Mouse (Mus musculus) frontal cortex, postnatal 10 days (tissue): Measurements from ENCODE around the gene Nptx1.

Experiments
- DNase-seq, 2 experiments: peaks; one replicate each; pipeline ENCODE4 v3.0.0; 2022; ENCODE audit warnings: low spot score in 2 of 2, mixed read lengths in 1 of 2

The Nptx1 gene

DNA sequence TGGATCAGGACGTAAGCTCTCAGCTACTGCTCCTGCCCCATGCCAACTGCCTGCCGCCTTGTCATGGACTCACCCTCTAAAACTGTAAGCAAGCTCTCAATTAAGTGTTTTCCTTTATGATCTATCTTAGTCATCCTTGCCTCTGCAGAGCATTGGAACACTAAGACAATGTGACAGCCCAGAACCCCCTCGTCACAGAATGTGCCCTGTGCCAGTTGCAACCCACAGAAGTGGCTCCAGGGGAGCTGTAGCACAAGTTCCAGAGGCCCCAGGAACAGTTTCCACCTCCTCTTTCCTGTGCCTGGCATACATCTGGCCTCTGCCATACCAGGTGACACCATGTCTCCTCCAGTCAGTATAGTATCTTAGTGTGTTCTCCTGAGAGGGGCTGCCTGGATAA lies 24.2 kb downstream of the Nptx1 start:
- no peak for DNase-seq

- no peak for DNase-seq
Observed at GRCm38 (mm10) chr11:119522779-119523178, 24.8 kb downstream of the Nptx1 start.

GRCm38 (mm10) chr11:119521920-119522710 lies 25.4 kb downstream of the Nptx1 start:
- no peak for DNase-seq

DNA sequence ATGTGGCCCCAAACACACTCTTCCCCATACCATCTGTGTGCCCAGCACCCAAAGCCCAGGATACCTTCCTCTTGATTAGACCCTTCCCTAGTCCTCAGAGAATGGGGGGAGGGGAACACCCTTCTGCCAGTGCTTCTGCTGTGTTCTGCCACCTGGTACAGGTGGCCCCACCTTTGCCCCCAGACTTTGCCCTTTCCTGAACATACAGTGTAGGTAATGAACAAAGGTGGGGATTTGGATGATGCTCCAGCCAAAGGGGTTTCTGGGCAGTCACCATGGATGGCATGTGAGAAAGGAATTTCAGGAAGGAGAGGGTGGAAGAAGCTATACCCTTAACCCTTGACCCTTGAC lies 26.9 kb downstream of the Nptx1 start:
- no peak for DNase-seq

GRCm38 (mm10) chr11:119520005-119520712 lies 27.4 kb downstream of the Nptx1 start:
- no peak for DNase-seq

DNA sequence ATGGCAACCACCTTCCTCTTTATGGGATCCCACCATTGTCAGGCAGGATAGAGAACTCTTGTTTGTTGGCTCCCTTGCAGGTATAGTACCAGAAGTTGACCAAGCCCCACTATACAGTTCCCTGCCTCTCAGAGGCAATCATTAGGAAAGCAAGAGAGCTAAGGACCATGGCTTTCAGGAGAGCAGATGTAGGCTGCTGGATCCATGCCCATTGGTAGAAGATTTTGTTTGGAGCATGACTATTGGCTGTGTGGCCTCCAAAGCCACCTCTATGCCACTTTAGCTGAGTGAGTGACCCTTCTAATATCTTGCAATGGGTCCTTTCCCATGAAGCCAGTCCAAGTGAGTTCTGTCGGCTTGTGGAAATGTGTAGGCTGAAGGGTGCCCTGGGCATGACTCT lies 28.2 kb downstream of the Nptx1 start:
- no peak for DNase-seq

GRCm38 (mm10) chr11:119516677-119517361 lies 30.7 kb downstream of the Nptx1 start:
- DNase-seq: no peak

DNA sequence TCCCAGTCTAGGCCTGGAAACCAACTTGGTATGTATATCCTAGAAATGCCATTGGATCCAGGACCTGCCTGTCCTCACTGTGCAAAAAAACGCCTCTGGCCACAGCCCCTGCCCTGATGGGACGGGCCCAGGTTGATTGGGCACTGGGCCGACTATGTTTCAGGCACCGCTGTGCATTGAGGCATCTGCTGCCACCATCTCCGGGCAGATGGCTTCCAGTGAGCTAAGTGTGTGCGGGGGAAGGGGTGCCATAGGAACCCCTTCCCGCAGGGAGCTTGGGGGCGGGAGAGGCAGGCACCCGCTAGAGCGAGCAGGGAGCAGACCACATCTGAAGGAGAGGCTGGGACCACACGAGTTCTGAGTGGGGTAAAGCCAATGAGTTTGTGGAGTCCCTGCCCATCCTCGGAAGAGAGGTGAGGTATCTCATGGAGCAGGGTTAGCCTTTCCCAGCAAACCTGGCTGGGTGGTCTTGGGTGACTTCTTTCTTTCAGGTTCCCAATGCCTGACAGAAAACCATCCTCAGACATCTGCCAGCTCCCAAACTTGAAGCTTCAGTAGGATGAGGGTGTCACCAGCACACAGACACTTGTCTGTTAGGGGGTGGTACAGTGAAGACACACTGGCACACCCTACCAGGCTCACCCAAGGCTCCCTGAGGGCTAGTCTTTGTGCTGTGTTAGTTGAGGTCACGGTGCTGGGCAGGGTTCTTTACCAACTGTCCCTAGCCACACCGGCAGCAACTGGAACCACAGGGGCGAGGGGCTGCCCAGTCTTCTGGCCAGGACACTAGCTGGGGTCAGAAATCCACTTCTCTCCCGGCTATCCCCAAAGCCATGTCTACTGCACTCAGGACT lies 31.5 kb downstream of the Nptx1 start:
- DNase-seq: peak; percentile 44 to 66

DNA sequence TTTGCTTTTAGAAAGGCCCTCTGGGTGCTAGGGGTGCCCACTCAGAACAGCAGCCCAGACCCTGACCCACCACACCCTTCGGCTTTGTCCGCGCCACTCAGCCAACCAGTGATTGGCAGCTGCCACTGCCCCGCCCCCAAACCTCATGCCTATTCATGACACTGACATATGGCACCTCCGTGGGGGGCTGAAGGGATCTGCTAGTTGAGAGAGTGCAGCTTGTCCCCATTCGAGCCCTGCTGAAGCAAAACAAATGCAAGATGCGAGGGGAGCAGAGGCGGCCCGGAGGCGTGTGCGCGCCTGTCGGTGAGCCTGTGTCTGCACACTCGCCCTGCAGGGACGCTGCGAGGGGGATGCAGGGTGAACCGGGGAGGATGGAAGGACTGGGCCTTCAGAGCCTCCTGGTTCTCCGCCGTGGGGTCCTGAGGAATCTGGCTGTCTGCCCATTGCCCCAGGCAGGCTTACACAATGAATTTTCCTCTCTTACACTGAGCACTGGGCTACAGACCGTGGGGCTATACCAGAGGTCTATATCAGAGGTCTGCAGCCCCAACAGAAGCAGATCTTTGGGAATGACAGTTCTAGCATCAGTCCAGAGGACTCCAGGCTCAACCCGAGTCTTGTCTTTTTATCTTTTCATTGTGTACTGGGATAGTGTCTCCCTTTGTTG lies 32.5 kb downstream of the Nptx1 start:
- peak; percentile 38 to 62 for DNase-seq

- DNase-seq: no peak
Observed at GRCm38 (mm10) chr11:119514108-119514860, 33.3 kb downstream of the Nptx1 start.

DNA sequence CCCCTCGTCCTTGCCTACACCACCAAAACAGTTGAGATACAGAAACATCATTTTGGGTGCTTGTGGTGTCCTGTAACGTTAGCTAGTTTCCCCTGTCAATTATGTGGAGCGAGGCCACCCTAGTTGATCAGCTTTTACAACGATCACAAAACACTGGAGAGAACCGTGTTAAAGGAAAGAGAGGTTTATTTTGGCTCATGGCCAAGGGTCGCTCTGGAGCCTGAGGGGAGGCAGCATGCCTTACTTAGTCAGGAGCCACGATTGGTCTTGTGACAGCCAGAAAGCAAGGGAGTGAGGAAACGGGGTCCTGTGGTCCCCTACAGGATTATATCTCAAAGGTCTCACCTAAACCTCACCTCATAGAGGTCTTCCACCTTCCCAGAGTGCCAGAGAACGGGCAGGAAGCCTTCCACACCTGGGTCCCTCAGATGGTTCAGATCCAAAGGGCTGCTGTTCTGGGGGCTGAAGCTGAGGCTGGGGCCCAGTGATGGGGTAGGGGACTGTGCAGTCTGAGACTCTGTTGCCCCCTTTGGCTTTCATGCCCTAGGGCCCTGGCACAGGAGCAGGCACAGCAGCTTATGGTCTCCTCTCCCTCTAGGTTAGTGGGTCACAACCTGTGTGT lies 34.4 kb downstream of the Nptx1 start:
- no peak for DNase-seq

DNA sequence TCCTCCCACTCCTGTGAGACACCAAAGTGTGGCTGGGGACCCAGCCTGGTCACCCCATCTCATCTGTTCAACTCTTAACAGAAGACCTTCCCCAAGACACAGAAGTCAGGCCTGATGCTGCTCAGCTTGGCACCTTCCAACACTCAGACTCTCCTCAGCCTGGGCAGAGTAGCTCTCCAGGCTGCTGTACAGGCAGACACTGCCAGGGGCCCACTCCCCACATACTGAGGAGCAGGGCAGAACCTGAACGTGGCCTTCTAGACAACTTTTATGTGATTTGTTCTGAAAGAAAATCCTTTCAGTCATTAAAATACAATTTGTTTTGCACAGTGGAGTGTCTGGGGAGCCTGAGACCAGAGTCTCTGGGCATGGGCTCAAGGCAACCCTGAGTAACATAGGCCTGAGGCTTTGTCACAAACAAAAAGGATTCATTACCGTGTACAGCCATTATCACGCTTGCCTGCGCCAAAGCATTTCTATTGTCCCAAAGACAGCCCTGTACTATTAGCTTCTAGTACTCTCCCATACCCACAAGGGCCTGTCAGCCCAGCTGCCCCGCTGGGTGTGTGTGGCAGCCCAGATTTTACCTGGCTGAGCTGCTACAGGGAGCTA lies 38.3 kb downstream of the Nptx1 start:
- no peak for DNase-seq

DNA sequence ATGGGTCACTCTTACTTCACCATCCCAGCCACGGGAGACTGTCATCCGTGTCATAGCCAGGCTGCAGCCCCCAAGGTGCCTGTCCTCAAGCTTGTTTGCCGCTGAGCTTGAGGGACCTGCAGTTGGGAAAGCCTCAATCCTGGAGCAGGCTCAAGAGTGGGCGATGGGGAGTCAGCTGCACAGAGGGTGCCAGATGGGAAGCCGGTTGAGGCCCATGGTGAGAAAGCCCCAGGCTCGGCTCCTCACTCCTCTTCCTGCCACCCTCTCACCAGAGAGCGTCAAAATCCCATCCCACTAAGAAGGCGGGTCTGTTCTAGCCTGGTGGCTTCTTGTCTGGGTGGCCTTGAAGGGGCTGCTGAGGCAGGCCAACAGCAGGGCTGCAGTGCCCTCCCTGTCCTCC lies 39.8 kb downstream of the Nptx1 start:
- DNase-seq: no peak

DNA sequence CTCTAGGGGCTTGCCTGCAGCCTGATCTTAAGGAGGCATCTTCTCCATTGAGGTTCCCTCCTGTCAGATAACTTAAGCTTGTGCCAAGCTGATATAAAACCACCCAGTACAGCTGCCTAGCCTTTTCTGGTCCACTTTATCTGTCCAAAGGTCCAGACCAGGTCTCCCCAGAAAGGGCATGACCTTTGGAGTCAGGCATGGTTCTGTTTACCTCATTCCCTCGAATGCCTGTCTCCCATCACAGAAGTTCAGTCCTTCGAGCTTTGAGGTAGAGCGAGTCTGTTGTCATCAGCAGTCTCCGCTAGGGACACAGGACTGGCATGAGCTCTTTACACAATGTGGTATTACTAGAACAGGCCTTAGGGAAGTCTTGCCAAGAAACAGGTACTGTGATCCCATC lies 41.2 kb downstream of the Nptx1 start:
- no peak for DNase-seq

DNA sequence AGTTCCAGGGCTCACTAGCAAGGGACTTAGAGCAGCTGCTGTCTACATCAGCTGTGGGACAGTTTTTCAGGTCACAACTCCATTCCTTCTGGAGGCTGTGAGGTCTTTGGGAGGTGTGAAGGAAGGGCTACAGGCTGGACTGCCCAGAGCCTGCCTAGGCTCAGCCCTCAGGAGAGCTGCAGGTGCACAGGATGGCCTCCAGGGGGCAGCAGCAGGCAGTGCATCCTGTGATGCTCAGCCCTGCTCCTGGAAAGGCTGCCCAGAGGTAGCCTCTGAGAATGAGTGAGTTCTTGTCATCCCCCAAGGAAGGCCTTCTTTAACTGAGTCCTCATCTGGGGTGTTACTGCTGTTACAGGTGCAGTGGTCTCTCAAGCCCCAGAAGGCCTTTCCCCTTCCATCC lies 43.9 kb downstream of the Nptx1 start:
- DNase-seq: peak in 1 of 2 experiments; percentile 73

GRCm38 (mm10) chr11:119500011-119500410 lies 47.5 kb downstream of the Nptx1 start:
- no peak for DNase-seq

- DNase-seq: no peak
Observed at GRCm38 (mm10) chr11:119499297-119499696, 48.3 kb downstream of the Nptx1 start.

DNA sequence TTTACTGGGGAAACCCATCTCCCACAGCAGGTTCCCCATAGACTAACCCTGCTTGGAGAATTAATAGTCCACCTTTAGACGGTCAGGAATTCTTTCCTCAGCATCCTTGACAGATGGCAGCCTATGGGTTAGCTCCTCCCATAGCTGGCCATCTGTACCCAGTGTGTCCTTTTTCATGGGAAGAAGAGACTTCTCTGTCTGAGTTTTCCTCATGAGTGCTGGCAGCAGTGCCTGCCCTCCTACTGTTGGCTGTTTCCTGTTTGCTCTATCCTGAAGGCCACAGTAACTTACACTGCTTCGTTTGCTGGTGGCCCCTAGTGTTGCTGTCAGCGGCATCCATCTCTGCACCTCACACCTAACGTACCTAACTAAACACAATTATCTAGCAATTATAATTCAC lies 50.1 kb downstream of the Nptx1 start:
- DNase-seq: no peak

DNA sequence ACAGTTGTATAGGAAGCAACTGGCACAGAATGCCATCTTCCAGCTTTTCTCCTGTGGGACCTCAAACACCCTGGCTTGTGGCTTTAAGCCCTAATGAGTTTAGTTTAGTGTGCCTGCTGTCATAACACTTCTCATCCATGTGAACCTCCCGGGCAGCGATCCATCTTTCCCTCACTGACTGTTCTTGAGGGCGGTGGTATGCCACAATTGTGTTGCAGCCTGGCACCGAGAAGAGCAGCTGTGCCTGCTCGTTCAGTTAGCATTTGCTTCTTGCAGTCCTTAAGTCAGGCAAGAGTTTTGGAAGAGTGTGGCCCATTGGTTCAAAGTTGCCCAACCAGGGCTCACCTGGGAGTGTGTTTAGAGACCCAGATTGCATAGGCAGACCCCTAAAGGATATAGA lies 51.4 kb downstream of the Nptx1 start:
- no peak for DNase-seq

DNA sequence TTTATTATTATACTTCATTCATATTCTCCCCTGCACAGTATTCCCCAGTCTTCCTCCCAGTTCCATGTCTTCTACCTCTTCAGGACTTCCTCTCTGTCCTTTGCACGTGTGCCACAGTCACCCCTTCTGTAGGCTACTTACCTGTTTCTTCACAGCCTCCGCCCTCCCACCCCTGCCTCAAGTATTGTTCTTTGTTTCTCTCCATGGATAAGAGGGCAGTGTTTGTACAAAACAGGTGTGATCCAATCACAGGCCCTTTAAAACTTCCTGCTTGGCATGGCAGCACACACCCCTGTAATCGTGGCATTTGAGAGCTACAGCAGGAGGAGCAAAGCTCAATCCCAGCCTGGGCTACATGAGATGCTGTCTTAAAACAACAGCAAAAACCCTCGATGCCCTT lies 54.0 kb downstream of the Nptx1 start:
- no peak for DNase-seq
